In genomic region chr6:47453098-47453497, GRCm38 (mm10) we compare ENCODE assay signal across 8 mouse cellular contexts. TPM values are rescaled to one million over a fixed set of nuclear protein-coding genes. Genes with fewer than 3 reads are reported as not detected.
DNase-seq lines count a peak whose midpoint lies in the region; ATAC-seq lines count a peak whose summit lies in the region.

TSS of gene Cul1 (plus strand) at chr6:47453398.

- no peak for DNase-seq in neural tube, embryonic 11.5 days (ENCODE audit: low spot score)
- DNase-seq in neural tube, embryonic 10.5 days (ENCODE audit: extremely low spot score, low spot score), result no peak
- DNase-seq in left cerebral cortex, postnatal 36 days (ENCODE audit: low spot score in 2 of 2), result no peak
- no peak for DNase-seq in cerebellum, adult 18-20 months
- DNase-seq in thymus, postnatal 4 days, result no peak

- intact Hi-C loops in left cerebral cortex, postnatal 36 days (cut with DNase I), result loop anchor here (5.0 to 10.0 kb wide), 2 partner anchors 136 to 142 kb away; partner anchors contain the start of gene Ezh2

- no peaks in the 10 kb centered on the region for H3K27me3 ChIP-seq in neural tube, embryonic 11.5 days (ENCODE audit: control insufficient read depth, insufficient read depth, low read length)
- H3K27me3 ChIP-seq in embryonic facial prominence, embryonic 13.5 days, result no peaks in the 10 kb centered on the region
- H3K27me3 ChIP-seq in heart, embryonic 15.5 days, result no peaks in the 10 kb centered on the region
- no peaks in the 10 kb centered on the region for H3K27me3 ChIP-seq in neural tube, embryonic 12.5 days (replicated peaks)

- H3K9me3 ChIP-seq in neural tube, embryonic 11.5 days (ENCODE audit: control insufficient read depth, low read length), result no peaks in the 10 kb centered on the region
- no peaks in the 10 kb centered on the region for H3K9me3 ChIP-seq in embryonic facial prominence, embryonic 13.5 days
- H3K9me3 ChIP-seq in heart, embryonic 15.5 days (replicated peaks), result no peaks in the 10 kb centered on the region
- H3K9me3 ChIP-seq in neural tube, embryonic 12.5 days, result no peaks in the 10 kb centered on the region

- H3K4me2 ChIP-seq in neural tube, embryonic 11.5 days (ENCODE audit: low read depth), result peak within 1 kb of the TSS; percentile 82
- peak within 1 kb of the TSS; percentile 79 for H3K4me2 ChIP-seq in embryonic facial prominence, embryonic 13.5 days
- H3K4me2 ChIP-seq in heart, embryonic 15.5 days, result peak within 1 kb of the TSS; percentile 88
- H3K4me2 ChIP-seq in neural tube, embryonic 12.5 days (replicated peaks), result peak within 1 kb of the TSS; percentile 77

- peak within 1 kb of the TSS; percentile 93 for H3K9ac ChIP-seq in neural tube, embryonic 11.5 days (ENCODE audit: low read length)
- H3K9ac ChIP-seq in embryonic facial prominence, embryonic 13.5 days, result peak within 1 kb of the TSS; percentile 99
- peak within 1 kb of the TSS; percentile 99 for H3K9ac ChIP-seq in heart, embryonic 15.5 days
- H3K9ac ChIP-seq in neural tube, embryonic 12.5 days, result peak within 1 kb of the TSS; percentile 99

- 46% methylated on average over 2 of the region's 2 CpGs for WGBS in neural tube, embryonic 11.5 days
- 30% methylated on average over 2 of the region's 2 CpGs for WGBS in embryonic facial prominence, embryonic 13.5 days
- 47% methylated on average over 2 of the region's 2 CpGs for WGBS in heart, embryonic 15.5 days
- whole genome bisulfite sequencing in neural tube, embryonic 12.5 days, result 45% methylated on average over 2 of the region's 2 CpGs

- H3K36me3 ChIP-seq in neural tube, embryonic 11.5 days (ENCODE audit: control insufficient read depth, insufficient read depth, low read length), result no peaks in the 10 kb centered on the region
- H3K36me3 ChIP-seq in embryonic facial prominence, embryonic 13.5 days, result no peaks in the 10 kb centered on the region
- no peaks in the 10 kb centered on the region for H3K36me3 ChIP-seq in heart, embryonic 15.5 days
- no peaks in the 10 kb centered on the region for H3K36me3 ChIP-seq in neural tube, embryonic 12.5 days

- ATAC-seq in neural tube, embryonic 11.5 days (ENCODE audit: insufficient read depth, low FRiP score, low TSS enrichment), result no peak
- no peak for ATAC-seq in embryonic facial prominence, embryonic 13.5 days (ENCODE audit: insufficient number of reproducible peaks, insufficient read depth, low FRiP score, low TSS enrichment, low read depth)
- no peak for ATAC-seq in heart, embryonic 15.5 days (replicated peaks; ENCODE audit: insufficient number of reproducible peaks, insufficient read depth, low FRiP score, low read depth)
- no peak for ATAC-seq in neural tube, embryonic 12.5 days (ENCODE audit: low FRiP score, low read depth)

- peak within 1 kb of the TSS; percentile 73 for H3K4me3 ChIP-seq in neural tube, embryonic 11.5 days (ENCODE audit: low read depth, low read length)
- peak within 1 kb of the TSS; percentile 96 for H3K4me3 ChIP-seq in embryonic facial prominence, embryonic 13.5 days
- peak within 1 kb of the TSS; percentile 99 for H3K4me3 ChIP-seq in heart, embryonic 15.5 days
- H3K4me3 ChIP-seq in neural tube, embryonic 12.5 days, result peak within 1 kb of the TSS; percentile 96

- H3K27ac ChIP-seq in neural tube, embryonic 11.5 days (ENCODE audit: low read depth, low read length), result peak within 1 kb of the TSS; percentile 98
- peak within 1 kb of the TSS; percentile 98 for H3K27ac ChIP-seq in embryonic facial prominence, embryonic 13.5 days
- peak within 1 kb of the TSS; percentile 99 for H3K27ac ChIP-seq in heart, embryonic 15.5 days
- H3K27ac ChIP-seq in neural tube, embryonic 12.5 days, result peak within 1 kb of the TSS; percentile 97

- peaks cover 11% of the 10 kb centered on the region; the same call in 1 of the 2 replicates for H3K4me1 ChIP-seq in neural tube, embryonic 11.5 days (ENCODE audit: control insufficient read depth, insufficient read depth, low read length)
- H3K4me1 ChIP-seq in embryonic facial prominence, embryonic 13.5 days, result peaks cover 25% of the 10 kb centered on the region
- peaks cover 28% of the 10 kb centered on the region for H3K4me1 ChIP-seq in heart, embryonic 15.5 days (replicated peaks)
- peaks cover 13% of the 10 kb centered on the region for H3K4me1 ChIP-seq in neural tube, embryonic 12.5 days

RNA-seq across cellular contexts. Expression of gene Cul1, which starts in this region (rescaled TPM):
- polyA plus RNA-seq in neural tube, embryonic 11.5 days (2014; fragmentation: Nextera tagmentation; extraction: Ambion mirVana), result 188 and 197 TPM in 2 replicates
- 137 and 150 TPM in 2 replicates for polyA plus RNA-seq in embryonic facial prominence, embryonic 13.5 days (2015; fragmentation: Nextera tagmentation; extraction: Ambion mirVana)
- polyA plus RNA-seq in heart, embryonic 15.5 days (2015; fragmentation: Nextera tagmentation; extraction: Ambion mirVana), result 83.5 and 95.3 TPM in 2 replicates
- 100 to 1,000 TPM; 113 to 126 TPM for total RNA-seq in left cerebral cortex, postnatal 36 days (2021)
- 157 and 166 TPM in 2 replicates for polyA plus RNA-seq in neural tube, embryonic 12.5 days (2016; fragmentation: Nextera tagmentation; extraction: Ambion mirVana)
